Mouse (Mus musculus): Measurements from ENCODE around the gene Lpar6. TPM values are rescaled to one million over a fixed set of nuclear protein-coding genes. Genes with fewer than 3 reads are reported as not detected.

The Lpar6 gene
- polyA plus RNA-seq, 1 experiment from 2014 or later, result 3.9 TPM

GRCm38 (mm10) chr14:73255426-73255970, 17.8 kb downstream of the Lpar6 start:
- DNase-seq, result no peak
- WGBS (ENCODE audit: insufficient replicate concordance), result 58% methylated on average over 3 of the region's 3 CpGs
- Histone ChIP-seq H3K9me3 (replicated peaks) (no peaks in the 10 kb centered on the region), H3K4me2 (no peak overlapping the region), H3K27ac (no peak overlapping the region), H3K9ac (no peak overlapping the region), H3K4me1 (replicated peaks) (peaks cover 20% of the 10 kb centered on the region), H3K36me3 (peaks cover 6% of the 10 kb centered on the region), H3K27me3 (no peaks in the 10 kb centered on the region), H3K4me3 (replicated peaks) (no peak overlapping the region)
- ATAC-seq (ENCODE audit: low read depth), result no peak

DNA sequence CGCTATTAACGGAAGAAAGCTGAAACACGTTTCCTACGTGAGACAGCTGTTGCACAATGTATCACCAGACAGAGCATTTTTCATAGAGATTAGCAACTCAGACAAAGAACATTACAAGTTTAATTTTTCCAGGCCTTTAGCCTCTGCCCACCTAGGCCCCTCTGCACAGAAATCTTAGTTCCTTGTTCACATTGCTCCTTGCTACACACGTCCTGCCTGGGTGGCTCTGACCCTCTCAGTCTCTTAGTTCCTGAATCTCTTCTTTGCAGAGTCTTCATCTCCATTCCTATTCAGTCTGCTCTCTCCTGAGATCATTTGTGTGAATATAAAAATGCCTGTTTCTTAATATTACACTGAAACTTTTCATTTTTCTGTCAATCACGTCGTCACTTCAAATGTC, 19.7 kb downstream of the Lpar6 start:
- Histone ChIP-seq H3K4me2 (no peak overlapping the region), H3K4me3 (replicated peaks) (no peak overlapping the region), H3K9me3 (replicated peaks) (no peaks in the 10 kb centered on the region), H3K36me3 (peaks cover 10% of the 10 kb centered on the region), H3K4me1 (replicated peaks) (peaks cover 19% of the 10 kb centered on the region), H3K9ac (no peak overlapping the region), H3K27ac (no peak overlapping the region), H3K27me3 (no peaks in the 10 kb centered on the region)
- DNase-seq (no peak), ATAC-seq (ENCODE audit: low read depth) (no peak)
- WGBS (ENCODE audit: insufficient replicate concordance), result 69% methylated on average over 7 of the region's 7 CpGs

GRCm38 (mm10) chr14:73258181-73258580, 20.5 kb downstream of the Lpar6 start:
- Histone ChIP-seq H3K9ac (no peak overlapping the region), H3K27ac (no peak overlapping the region), H3K4me3 (replicated peaks) (no peak overlapping the region), H3K36me3 (peaks cover 17% of the 10 kb centered on the region), H3K9me3 (replicated peaks) (no peaks in the 10 kb centered on the region), H3K27me3 (no peaks in the 10 kb centered on the region), H3K4me2 (no peak overlapping the region), H3K4me1 (replicated peaks) (peaks cover 17% of the 10 kb centered on the region)
- 86% methylated on average over 4 of the region's 4 CpGs for WGBS (ENCODE audit: insufficient replicate concordance)
- DNase-seq, result no peak
- ATAC-seq (ENCODE audit: low read depth), result no peak

GRCm38 (mm10) chr14:73262210-73262609, 24.5 kb downstream of the Lpar6 start:
- Histone ChIP-seq H3K4me3 (replicated peaks) (no peak overlapping the region), H3K36me3 (peaks cover 35% of the 10 kb centered on the region), H3K27ac (no peak overlapping the region), H3K27me3 (no peaks in the 10 kb centered on the region), H3K9me3 (replicated peaks) (no peaks in the 10 kb centered on the region), H3K4me2 (no peak overlapping the region), H3K4me1 (replicated peaks) (0 out of 2 replicates have a peak, but pooled peaks cover 4% of the 10 kb centered on the region), H3K9ac (no peak overlapping the region)
- WGBS (ENCODE audit: insufficient replicate concordance), result 93% methylated on average over 9 of the region's 9 CpGs
- no peak for ATAC-seq (ENCODE audit: low read depth)
- no peak for DNase-seq

- Histone ChIP-seq H3K9me3 (replicated peaks) (no peaks in the 10 kb centered on the region), H3K4me3 (replicated peaks) (no peak overlapping the region), H3K4me1 (replicated peaks) (no peaks in the 10 kb centered on the region), H3K27ac (no peak overlapping the region), H3K27me3 (no peaks in the 10 kb centered on the region), H3K9ac (no peak overlapping the region), H3K4me2 (no peak overlapping the region), H3K36me3 (peaks cover 40% of the 10 kb centered on the region)
- DNase-seq, result peak; percentile 11
- ATAC-seq (ENCODE audit: low read depth), result no peak
- 71% methylated on average over 3 of the region's 3 CpGs for WGBS (ENCODE audit: insufficient replicate concordance)
Observed at GRCm38 (mm10) chr14:73266166-73266565, 28.5 kb downstream of the Lpar6 start.

DNA sequence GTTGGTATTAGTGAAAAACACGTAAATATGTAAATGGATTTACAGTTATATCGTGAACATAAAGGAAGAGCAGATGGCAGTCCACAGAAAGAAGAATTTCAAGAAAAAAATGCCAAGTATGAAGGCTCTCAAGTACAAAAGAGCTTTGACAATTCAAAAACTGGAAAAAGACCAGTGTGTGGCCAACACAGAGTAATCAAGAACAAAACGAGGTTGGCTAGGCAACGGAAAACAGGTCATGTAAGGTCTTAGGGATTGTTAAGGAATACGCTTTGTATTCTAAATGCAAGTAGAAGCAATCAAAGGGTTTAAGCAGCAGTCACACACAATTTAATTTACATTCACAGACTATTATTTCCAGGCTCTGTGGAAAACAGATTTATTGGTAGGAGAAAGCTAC, 34.1 kb downstream of the Lpar6 start:
- H3K36me3 ChIP-seq, result peaks cover 33% of the 10 kb centered on the region
- H3K4me2 ChIP-seq, result no peak overlapping the region
- ATAC-seq (ENCODE audit: low read depth), result no peak
- no peak for DNase-seq
- H3K27me3 ChIP-seq, result no peaks in the 10 kb centered on the region
- H3K4me3 ChIP-seq (replicated peaks), result no peak overlapping the region
- no peaks in the 10 kb centered on the region for H3K9me3 ChIP-seq (replicated peaks)
- no peak overlapping the region for H3K27ac ChIP-seq
- no peak overlapping the region for H3K9ac ChIP-seq
- H3K4me1 ChIP-seq (replicated peaks), result no peaks in the 10 kb centered on the region
- WGBS (ENCODE audit: insufficient replicate concordance), result 90% methylated on average over 5 of the region's 5 CpGs

- Histone ChIP-seq H3K27me3 (no peaks in the 10 kb centered on the region), H3K36me3 (peaks cover 48% of the 10 kb centered on the region), H3K4me2 (no peak overlapping the region), H3K9me3 (replicated peaks) (no peaks in the 10 kb centered on the region), H3K4me3 (replicated peaks) (no peak overlapping the region), H3K4me1 (replicated peaks) (no peaks in the 10 kb centered on the region), H3K27ac (no peak overlapping the region), H3K9ac (no peak overlapping the region)
- 85% methylated on average over 6 of the region's 6 CpGs for WGBS (ENCODE audit: insufficient replicate concordance)
- DNase-seq, result no peak
- ATAC-seq (ENCODE audit: low read depth), result no peak
Observed at GRCm38 (mm10) chr14:73279096-73279495, 41.4 kb downstream of the Lpar6 start.

DNA sequence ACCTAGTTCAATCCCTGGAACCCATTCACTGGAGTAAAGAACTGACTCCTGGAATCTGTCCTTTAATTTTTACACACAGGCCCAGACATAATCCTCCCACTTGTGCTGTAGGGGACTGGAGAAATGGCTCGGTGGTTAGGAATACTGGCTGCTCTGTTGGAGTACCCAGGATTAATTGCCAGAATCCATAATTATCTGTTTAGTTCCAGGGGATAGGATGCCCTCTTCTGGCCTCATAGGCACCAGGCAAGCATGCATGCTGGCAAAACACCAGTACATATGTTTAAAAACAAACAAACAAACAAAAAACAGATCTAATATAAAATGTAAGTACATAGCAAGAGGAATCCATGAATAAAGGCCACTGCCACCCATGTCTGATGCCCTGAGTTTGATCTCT, 43.3 kb downstream of the Lpar6 start:
- no peak overlapping the region for H3K9ac ChIP-seq
- ATAC-seq (ENCODE audit: low read depth) (no peak), DNase-seq (no peak)
- no peak overlapping the region for H3K27ac ChIP-seq
- H3K4me2 ChIP-seq, result no peak overlapping the region
- 48% methylated on average over 1 of the region's 1 CpGs for WGBS (ENCODE audit: insufficient replicate concordance)
- no peaks in the 10 kb centered on the region for H3K4me1 ChIP-seq (replicated peaks)
- H3K4me3 ChIP-seq (replicated peaks), result no peak overlapping the region
- H3K9me3 ChIP-seq (replicated peaks), result no peaks in the 10 kb centered on the region
- H3K36me3 ChIP-seq, result peaks cover 46% of the 10 kb centered on the region
- H3K27me3 ChIP-seq, result no peaks in the 10 kb centered on the region

GRCm38 (mm10) chr14:73289915-73290314, 52.2 kb downstream of the Lpar6 start:
- H3K27me3 ChIP-seq, result no peaks in the 10 kb centered on the region
- no peak overlapping the region for H3K27ac ChIP-seq
- 53% methylated on average over 2 of the region's 2 CpGs for whole genome bisulfite sequencing (ENCODE audit: insufficient replicate concordance)
- H3K4me1 ChIP-seq (replicated peaks), result no peaks in the 10 kb centered on the region
- H3K9ac ChIP-seq, result no peak overlapping the region
- peaks cover 37% of the 10 kb centered on the region for H3K36me3 ChIP-seq
- no peak overlapping the region for H3K4me3 ChIP-seq (replicated peaks)
- no peak overlapping the region for H3K4me2 ChIP-seq
- no peak for ATAC-seq (ENCODE audit: low read depth)
- DNase-seq, result no peak
- H3K9me3 ChIP-seq (replicated peaks), result no peaks in the 10 kb centered on the region

DNA sequence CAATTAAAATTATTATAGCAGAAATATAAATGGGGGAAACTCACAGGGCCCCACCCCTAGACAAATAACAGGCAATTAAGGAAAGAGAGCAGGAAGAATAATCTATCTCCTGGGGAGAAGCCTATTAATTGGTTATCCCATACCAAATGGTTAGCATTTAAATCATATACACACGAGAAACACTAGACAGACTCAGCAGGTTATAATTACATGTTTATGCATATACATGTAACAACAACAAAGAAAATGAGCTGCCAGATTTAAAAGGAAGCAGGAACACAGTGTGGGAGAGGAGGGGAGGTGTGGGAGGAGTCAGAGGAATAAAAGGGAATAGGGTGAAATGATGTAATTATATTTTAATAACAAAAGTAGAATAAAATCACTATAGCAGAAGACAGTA, 54.7 kb downstream of the Lpar6 start:
- 71% methylated on average over 1 of the region's 1 CpGs for WGBS (ENCODE audit: insufficient replicate concordance)
- Histone ChIP-seq H3K9me3 (replicated peaks) (no peaks in the 10 kb centered on the region), H3K4me2 (no peak overlapping the region), H3K4me1 (replicated peaks) (no peaks in the 10 kb centered on the region), H3K27me3 (no peaks in the 10 kb centered on the region), H3K36me3 (peaks cover 38% of the 10 kb centered on the region), H3K9ac (no peak overlapping the region), H3K4me3 (replicated peaks) (no peak overlapping the region), H3K27ac (no peak overlapping the region)
- no peak for ATAC-seq (ENCODE audit: low read depth)
- DNase-seq, result no peak

Data from liver, embryonic 13.5 days (tissue).